Mouse (Mus musculus) heart, postnatal 0 days (tissue): ENCODE measurements at regions not wholly inside any gene's neighbourhood (a gene's known extent, or its start where the extent isn't known, plus 50 kb on each side); places are given as distances from the start of the nearest gene placed in this dataset.
"Not testable (repeated sequence)": the region's sequence is repeated elsewhere in the genome, so short reads cannot be mapped to it uniquely, and the experiment has no call there.

ENCODE experiments used
- ATAC-seq: fragments of 200-750 bp; cut with Nextera tagmentation; 2 replicates; pipeline ENCODE4 v1.8.0; 2017; ENCODE audit warnings: low read depth, moderate number of reproducible peaks, moderate library complexity; ENCODE audit not compliant: insufficient read depth
- DNase-seq: peaks from one replicate; pipeline ENCODE4 v3.0.0-alpha.2; 2016; ENCODE audit warnings: low spot score
- H3K27ac ChIP-seq: fragments of 300-500 bp; sonication (generic); 2 replicates; pipeline ENCODE4 v1.5.1; 2014; ENCODE audit warnings: low read depth, mild to moderate bottlenecking
- H3K27me3 ChIP-seq: fragments of 300-500 bp; sonication (generic); 2 replicates; pipeline ENCODE4 v1.6.1; 2014; ENCODE audit warnings: low read length, mixed read lengths; ENCODE audit not compliant: control insufficient read depth, insufficient read depth
- H3K36me3 ChIP-seq: fragments of 300-500 bp; sonication (generic); replicated peaks from 2 replicates; pipeline ENCODE4 v1.6.1; 2014; ENCODE audit warnings: low read length, mixed read lengths; ENCODE audit not compliant: control insufficient read depth, insufficient read depth
- H3K4me1 ChIP-seq: fragments of 300-500 bp; sonication (generic); 2 replicates; pipeline ENCODE4 v1.6.1; 2014; ENCODE audit warnings: antibody characterized with exemption; ENCODE audit not compliant: control insufficient read depth, insufficient read depth
- H3K4me2 ChIP-seq: fragments of 300-500 bp; sonication (generic); 2 replicates; pipeline ENCODE4 v1.6.1; 2014; ENCODE audit warnings: low read depth, mild to moderate bottlenecking, low read length, moderate library complexity
- H3K4me3 ChIP-seq: fragments of 300-500 bp; sonication (generic); 2 replicates; pipeline ENCODE4 v1.5.1; 2014; ENCODE audit warnings: low read depth, low read length
- H3K9ac ChIP-seq: fragments of 300-500 bp; sonication (generic); replicated peaks from 2 replicates; pipeline ENCODE4 v1.6.1; 2014; ENCODE audit warnings: low read depth, low read length, mixed read lengths
- H3K9me3 ChIP-seq: fragments of 300-500 bp; sonication (generic); replicated peaks from 2 replicates; pipeline ENCODE4 v1.6.1; 2016; ENCODE audit warnings: low read length; ENCODE audit not compliant: control insufficient read depth
- CTCF ChIP-seq: IDR thresholded peaks from 2 replicates; pipeline ENCODE4 v1.5.1; 2016; ENCODE audit warnings: antibody characterized with exemption, control low read depth, low read depth
- EP300 ChIP-seq: IDR thresholded peaks from 2 replicates; pipeline ENCODE4 v1.6.1; 2016; ENCODE audit warnings: antibody characterized with exemption, low read depth
- WGBS: fragments of 180-500 bp; shearing (Covaris S2); extraction: QIAGEN DNeasy Blood & Tissue Kit; methylation state at CpG from one replicate; pipeline ENCODE4 v1.1.7; 2014; 5-methylcytosine and 5-hydroxymethylcytosine counted together

GRCm38 (mm10) chr2:166516261-166516660, 197.4 kb downstream of the Prex1 start:
- DNase-seq (no peak), ATAC-seq (no peak)
- Histone ChIP-seq H3K27me3 (no peaks in the 10 kb centered on the region), H3K9ac (no peak overlapping the region), H3K36me3 (no peaks in the 10 kb centered on the region), H3K27ac (no peak overlapping the region), H3K4me1 (peaks cover 19% of the 10 kb centered on the region), H3K9me3 (no peaks in the 10 kb centered on the region), H3K4me3 (no peak overlapping the region), H3K4me2 (no peak overlapping the region)
- 83% methylated on average over 1 of the region's 1 CpGs for WGBS
- TF ChIP-seq EP300 (no peak), CTCF (no peak)

DNA sequence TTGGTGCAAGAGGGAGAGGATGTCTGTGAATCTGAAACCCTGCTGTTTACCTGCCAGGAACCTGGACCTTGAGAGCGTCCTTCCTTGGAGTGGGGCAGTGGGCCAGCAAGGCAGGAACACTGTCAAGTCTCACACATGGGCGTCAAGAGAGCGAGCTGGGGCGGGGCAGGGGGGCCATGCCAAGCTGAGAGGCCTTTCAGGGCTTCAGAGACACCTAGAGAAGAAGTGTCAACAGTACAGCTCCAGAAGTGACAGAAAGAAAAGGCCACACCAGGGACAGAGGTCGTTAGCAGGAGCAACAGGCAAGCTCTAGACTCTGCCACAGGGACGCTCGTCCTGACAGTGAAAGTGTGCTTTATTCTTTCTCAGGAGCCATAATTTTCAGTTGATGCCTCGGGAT, 199.0 kb downstream of the Prex1 start:
- H3K27ac ChIP-seq, result peak overlapping the region; percentile 33

DNA sequence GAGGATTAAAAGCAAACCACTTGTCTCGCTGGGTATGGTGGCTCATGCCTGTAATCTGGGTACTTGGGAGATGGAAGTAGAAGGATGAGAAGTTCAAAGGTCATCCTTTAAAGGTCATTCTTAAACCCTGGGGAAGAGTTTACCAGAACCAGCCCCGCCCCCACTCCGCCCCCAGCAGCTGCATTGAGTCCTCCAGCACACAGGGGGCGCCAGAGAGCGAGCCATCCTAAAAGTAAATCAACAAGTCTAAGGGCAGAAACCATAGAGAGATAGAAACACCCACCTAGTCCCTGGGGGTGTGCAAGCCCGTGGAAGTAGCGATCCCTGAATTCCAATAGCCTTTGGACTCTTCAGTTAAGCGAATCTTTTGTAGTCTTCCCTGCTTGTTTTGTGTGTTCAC, 201.1 kb downstream of the Prex1 start:
- Histone ChIP-seq H3K4me1 (peaks cover 32% of the 10 kb centered on the region; the same call in 1 of the 2 replicates), H3K36me3 (no peaks in the 10 kb centered on the region), H3K9me3 (no peaks in the 10 kb centered on the region), H3K4me3 (no peak overlapping the region), H3K4me2 (no peak overlapping the region), H3K9ac (no peak overlapping the region), H3K27ac (no peak overlapping the region), H3K27me3 (no peaks in the 10 kb centered on the region)
- peak; percentile 35; the same call in 1 of the 2 replicates for TF ChIP-seq CTCF
- TF ChIP-seq EP300, result no peak
- DNase-seq (no peak), ATAC-seq (no peak)
- WGBS, result 83% methylated on average over 8 of the region's 8 CpGs

More for the DNA sequence above, 199.0 kb downstream of the Prex1 start:
- H3K4me3 ChIP-seq, result no peak overlapping the region
- no peak overlapping the region for H3K4me2 ChIP-seq
- 32% methylated on average over 8 of the region's 8 CpGs for WGBS
- peak; percentile 58 for ATAC-seq
- H3K9ac ChIP-seq, result no peak overlapping the region
- H3K27me3 ChIP-seq, result no peaks in the 10 kb centered on the region
- H3K9me3 ChIP-seq, result no peaks in the 10 kb centered on the region
- peaks cover 31% of the 10 kb centered on the region; the same call in 1 of the 2 replicates for H3K4me1 ChIP-seq
- no peaks in the 10 kb centered on the region for H3K36me3 ChIP-seq
- TF ChIP-seq EP300 (0 out of 2 replicates have a peak, but pooled peaks have one; percentile 44), CTCF (no peak)
- peak; percentile 56 for DNase-seq

GRCm38 (mm10) chr2:166511477-166511876, 202.2 kb downstream of the Prex1 start:
- H3K27me3 ChIP-seq, DNase-seq, H3K36me3 ChIP-seq, H3K9me3 ChIP-seq, H3K4me3 ChIP-seq, H3K9ac ChIP-seq, ATAC-seq, H3K4me2 ChIP-seq: not testable (repeated sequence)
- Histone ChIP-seq H3K4me1 (peaks cover 26% of the 10 kb centered on the region; the same call in 1 of the 2 replicates), H3K27ac (peak overlapping the region; percentile 94)
- 78% methylated on average over 3 of the region's 3 CpGs for WGBS

DNA sequence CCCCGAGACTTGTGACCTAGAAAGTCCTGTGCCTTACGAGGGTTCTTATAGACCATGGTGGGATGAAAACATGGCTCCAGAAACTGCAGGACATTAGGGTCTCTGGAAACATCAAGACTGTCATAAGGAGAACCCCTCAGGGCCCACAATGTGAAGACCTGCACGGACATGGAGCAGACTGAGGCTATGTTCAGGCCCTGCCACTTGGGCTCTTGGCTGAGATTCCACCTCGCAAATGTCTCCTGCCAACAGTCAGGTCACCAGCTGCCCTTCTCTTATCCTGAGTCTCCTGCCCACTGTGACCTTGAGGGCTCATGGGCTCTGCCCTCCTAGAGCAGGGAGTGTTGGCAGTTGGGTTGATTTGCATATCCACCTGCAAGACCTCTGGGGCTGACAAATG, 202.9 kb downstream of the Prex1 start:
- Histone ChIP-seq H3K4me2 (no peak overlapping the region), H3K9ac (peak overlapping the region; percentile 29; the same call in 1 of the 2 replicates), H3K36me3 (no peaks in the 10 kb centered on the region), H3K4me3 (no peak overlapping the region), H3K9me3 (no peaks in the 10 kb centered on the region), H3K27me3 (no peaks in the 10 kb centered on the region), H3K27ac (peak overlapping the region; percentile 94), H3K4me1 (peaks cover 26% of the 10 kb centered on the region; the same call in 1 of the 2 replicates)
- TF ChIP-seq CTCF (no peak), EP300 (0 out of 2 replicates have a peak, but pooled peaks have one; percentile 59)
- DNase-seq (peak; percentile 76), ATAC-seq (peak; percentile 81)
- WGBS, result 25% methylated on average over 4 of the region's 4 CpGs

GRCm38 (mm10) chr2:166509591-166509990, 204.0 kb downstream of the Prex1 start:
- WGBS, result 81% methylated on average over 10 of the region's 10 CpGs
- Histone ChIP-seq H3K4me1 (peaks cover 26% of the 10 kb centered on the region; the same call in 1 of the 2 replicates), H3K36me3 (no peaks in the 10 kb centered on the region), H3K9me3 (no peaks in the 10 kb centered on the region), H3K4me3 (no peak overlapping the region), H3K9ac (no peak overlapping the region), H3K4me2 (no peak overlapping the region), H3K27me3 (no peaks in the 10 kb centered on the region), H3K27ac (no peak overlapping the region)
- TF ChIP-seq CTCF (no peak), EP300 (no peak)
- DNase-seq (no peak), ATAC-seq (no peak)
